In the genomic region with DNA sequence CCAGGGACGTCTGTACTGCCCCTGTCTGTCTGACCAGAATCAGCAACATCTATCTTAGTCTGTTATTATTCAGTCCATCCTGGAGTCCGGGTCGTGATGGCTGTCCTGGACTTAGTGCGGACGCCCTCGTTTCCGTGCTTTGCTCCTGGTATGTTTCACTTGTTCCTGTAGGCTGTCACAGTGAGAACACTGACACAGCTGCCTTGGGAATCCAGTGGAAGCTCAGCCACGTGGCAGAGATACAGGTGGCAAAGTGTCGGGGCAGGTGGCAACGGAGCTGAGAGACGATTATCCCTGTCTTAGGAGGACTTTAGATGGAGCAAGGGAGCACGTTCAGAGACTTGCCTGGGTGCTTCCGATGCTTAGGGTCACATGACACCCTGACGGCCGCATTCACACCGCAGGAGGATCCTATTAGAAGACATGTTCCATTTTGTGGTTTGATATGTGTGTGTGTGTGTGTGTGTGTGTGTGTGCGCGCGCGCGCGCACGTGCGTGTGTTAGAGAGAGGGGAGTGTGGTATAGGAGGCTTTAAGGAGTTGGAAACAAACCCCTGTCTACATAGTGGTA, we compare ENCODE assay signal across 8 mouse cellular contexts. TPM values are rescaled to one million over a fixed set of nuclear protein-coding genes. Genes with fewer than 3 reads are reported as not detected.
A peak's percentile ranks its signal among the peaks of the same experiment; 100 is the strongest.
DNase-seq lines count a peak whose midpoint lies in the region; ATAC-seq and TF ChIP-seq lines count a peak whose summit lies in the region.

No protein-coding gene starts in this region.

- no peak overlapping the region for H3K9ac ChIP-seq in kidney, postnatal 0 days (ENCODE audit: low read depth, low read length)
- H3K9ac ChIP-seq in intestine, embryonic 14.5 days (ENCODE audit: low read length), result no peak overlapping the region
- no peak overlapping the region for H3K9ac ChIP-seq in midbrain, embryonic 16.5 days (ENCODE audit: low read depth, low read length)

- DNase-seq in kidney, postnatal 0 days (ENCODE audit: low spot score), result no peak
- DNase-seq in kidney, postnatal 36 days, result no peak
- DNase-seq in c-Kit-positive CD71-positive TER-119-positive erythroid progenitor cells, embryonic 14.5 days (ENCODE audit: low spot score), result peak; percentile 31
- no peak for DNase-seq in intestine, embryonic 14.5 days (ENCODE audit: low spot score)
- DNase-seq in adrenal gland, postnatal 36 days, result no peak
- no peak for DNase-seq in layer of hippocampus, postnatal 10 days (ENCODE audit: low spot score in 2 of 2)

- H3K36me3 ChIP-seq in kidney, postnatal 0 days (ENCODE audit: insufficient read depth, low read length), result no peaks in the 10 kb centered on the region
- no peaks in the 10 kb centered on the region for H3K36me3 ChIP-seq in intestine, embryonic 14.5 days (ENCODE audit: control insufficient read depth, insufficient read depth, low read length)
- H3K36me3 ChIP-seq in midbrain, embryonic 16.5 days (ENCODE audit: control insufficient read depth, insufficient read depth, low read length), result no peaks in the 10 kb centered on the region

- no peak overlapping the region for H3K27ac ChIP-seq in kidney, postnatal 0 days
- no peak overlapping the region for H3K27ac ChIP-seq in intestine, embryonic 14.5 days (ENCODE audit: low read depth)
- no peak overlapping the region for H3K27ac ChIP-seq in midbrain, embryonic 16.5 days (ENCODE audit: low read length)

- TF ChIP-seq CTCF in kidney, postnatal 0 days (IDR thresholded peaks at IDR 0.05; ENCODE audit: low read depth), result no peak

- no peaks in the 10 kb centered on the region for H3K4me1 ChIP-seq in kidney, postnatal 0 days (replicated peaks; ENCODE audit: insufficient read depth, low read length)
- peaks cover 7% of the 10 kb centered on the region; the same call in 1 of the 2 replicates for H3K4me1 ChIP-seq in intestine, embryonic 14.5 days (replicated peaks; ENCODE audit: control insufficient read depth, insufficient read depth, low read length)
- peaks cover 8% of the 10 kb centered on the region for H3K4me1 ChIP-seq in midbrain, embryonic 16.5 days (ENCODE audit: control insufficient read depth, insufficient read depth, low read length)

- no peaks in the 10 kb centered on the region for H3K27me3 ChIP-seq in kidney, postnatal 0 days (ENCODE audit: insufficient read depth, low read length)
- no peaks in the 10 kb centered on the region for H3K27me3 ChIP-seq in intestine, embryonic 14.5 days (replicated peaks; ENCODE audit: control insufficient read depth, insufficient read depth, low read length)
- H3K27me3 ChIP-seq in midbrain, embryonic 16.5 days (ENCODE audit: control insufficient read depth, insufficient read depth, low read depth, low read length), result no peaks in the 10 kb centered on the region

- peak overlapping the region; percentile 63 for H3K4me2 ChIP-seq in kidney, postnatal 0 days (ENCODE audit: low read length)
- peak overlapping the region; percentile 58 for H3K4me2 ChIP-seq in intestine, embryonic 14.5 days (ENCODE audit: low read length)
- peak overlapping the region; percentile 46 for H3K4me2 ChIP-seq in midbrain, embryonic 16.5 days (ENCODE audit: low read length)

- no peaks in the 10 kb centered on the region for H3K9me3 ChIP-seq in kidney, postnatal 0 days (replicated peaks; ENCODE audit: low read length)
- H3K9me3 ChIP-seq in intestine, embryonic 14.5 days (ENCODE audit: control insufficient read depth, low read length), result no peaks in the 10 kb centered on the region
- no peaks in the 10 kb centered on the region for H3K9me3 ChIP-seq in midbrain, embryonic 16.5 days (replicated peaks; ENCODE audit: control insufficient read depth, low read length, poor library complexity, severe bottlenecking)

- peak; percentile 16; the same call in 1 of the 2 replicates for ATAC-seq in kidney, postnatal 0 days (replicated peaks; ENCODE audit: low FRiP score, low read depth)
- no peak for ATAC-seq in intestine, embryonic 14.5 days (replicated peaks; ENCODE audit: low FRiP score, low TSS enrichment, low read depth)
- 0 out of 2 replicates have a peak, but pooled peaks have one; percentile 7 for ATAC-seq in midbrain, embryonic 16.5 days
- ATAC-seq in monocyte, adult 5-6 weeks (replicated peaks; ENCODE audit: insufficient number of reproducible peaks, low FRiP score, low TSS enrichment, poor library complexity, severe bottlenecking), result no peak

- 44% methylated on average over 24 of the region's 24 CpGs for WGBS in kidney, postnatal 0 days
- 45% methylated on average over 24 of the region's 24 CpGs for WGBS in intestine, embryonic 14.5 days
- 55% methylated on average over 24 of the region's 24 CpGs for WGBS in midbrain, embryonic 16.5 days

- H3K4me3 ChIP-seq in kidney, postnatal 0 days (replicated peaks; ENCODE audit: low read depth, low read length), result no peak overlapping the region
- peak overlapping the region; percentile 17; the same call in 1 of the 2 replicates for H3K4me3 ChIP-seq in intestine, embryonic 14.5 days (ENCODE audit: low read depth, low read length)
- H3K4me3 ChIP-seq in midbrain, embryonic 16.5 days (ENCODE audit: low read depth, low read length), result no peak overlapping the region; the same call in 1 of the 2 replicates

RNA-seq across cellular contexts. Expression of a gene that starts 38.9 kb away (rescaled TPM):
- polyA plus RNA-seq in kidney, postnatal 0 days (2015; fragmentation: Nextera tagmentation; extraction: Ambion mirVana), result 111 and 120 TPM in 2 replicates
- polyA plus RNA-seq in intestine, embryonic 14.5 days (2014; fragmentation: Nextera tagmentation; extraction: Ambion mirVana), result 150 and 169 TPM in 2 replicates
- 140 and 171 TPM in 2 replicates for polyA plus RNA-seq in midbrain, embryonic 16.5 days (2015; fragmentation: Nextera tagmentation; extraction: Ambion mirVana)
- total RNA-seq in adrenal gland, postnatal 36 days (2021), result 10 to 100 TPM; 61.3 to 77.6 TPM
- 100 to 1,000 TPM; 116 to 122 TPM for total RNA-seq in layer of hippocampus, postnatal 10 days (2021)
- 73.2 to 128 TPM (median 73.7 TPM) in 3 replicates for total RNA-seq in monocyte, adult 5-6 weeks (2017)

Comparison
In these comparisons a context has a peak if more than half of its experiments do, and no peak if none do; other contexts are left out.
1. ATAC-seq: peak in kidney, postnatal 0 days (single experiment) and midbrain, embryonic 16.5 days (single experiment); none in intestine, embryonic 14.5 days (single experiment) and monocyte, adult 5-6 weeks (single experiment).
2. Peak in every context shown above with its lines, with median percentiles within 50 percentile points of each other: H3K4me2 ChIP-seq.